Mouse (Mus musculus) myocyte (in vitro differentiated cells): ENCODE measurements at regions not wholly inside any gene's neighbourhood (a gene's known extent, or its start where the extent isn't known, plus 50 kb on each side); places are given as distances from the start of the nearest gene placed in this dataset.

Source experiments
- E2F4 ChIP-seq: IDR thresholded peaks from one replicate; pipeline ENCODE4 v1.6.1; 2011; ENCODE audit warnings: mild to moderate bottlenecking, control low read depth, moderate library complexity; ENCODE audit not compliant: insufficient read depth
- MAX ChIP-seq: IDR thresholded peaks from one replicate; pipeline ENCODE4 v1.6.1; 2011; ENCODE audit warnings: low read depth, mild to moderate bottlenecking, control low read depth
- MYOD1 ChIP-seq, 3 experiments: IDR thresholded peaks; one replicate each; pipeline ENCODE4 v1.6.1; 2011; ENCODE audit warnings: control low read depth in 2 of 3, low read depth in 2 of 3, mild to moderate bottlenecking in 2 of 3, moderate library complexity in 1 of 3; ENCODE audit not compliant: insufficient read length in 2 of 3, control insufficient read depth in 1 of 3
- POLR2A ChIP-seq: IDR thresholded peaks from one replicate; pipeline ENCODE4 v1.6.1; 2011; ENCODE audit warnings: low read depth, mild to moderate bottlenecking, control low read depth, moderate library complexity; ENCODE audit not compliant: insufficient read length
- POLR2AphosphoS2 ChIP-seq: IDR thresholded peaks from one replicate; pipeline ENCODE4 v1.6.1; 2011; ENCODE audit warnings: low read depth, control low read depth; ENCODE audit not compliant: insufficient read length
- TCF12 ChIP-seq: IDR thresholded peaks from one replicate; pipeline ENCODE4 v1.6.1; 2011; ENCODE audit warnings: mild to moderate bottlenecking, control low read depth; ENCODE audit not compliant: poor library complexity, insufficient read depth, severe bottlenecking
- USF1 ChIP-seq: IDR thresholded peaks from one replicate; pipeline ENCODE4 v1.6.1; 2011; ENCODE audit warnings: low read depth, mild to moderate bottlenecking, control low read depth, moderate library complexity

- TF ChIP-seq MAX (no peak), POLR2A (no peak), TCF12 (no peak), USF1 (no peak), MYOD1 (IDR thresholded peaks at IDR 0.05; ENCODE audit: control insufficient read depth in 1 of 3, insufficient read length in 2 of 3, low read depth in 2 of 3) (no peak), POLR2AphosphoS2 (no peak), E2F4 (no peak)
Measured at GRCm38 (mm10) chr1:72036600-72036999, 175.5 kb downstream of the Mreg start.
